Comparison of ENCODE assay signal across 14 mouse cellular contexts in genomic region chr13:49196766-49197165, GRCm38 (mm10). TPM values are rescaled to one million over a fixed set of nuclear protein-coding genes. Genes with fewer than 3 reads are reported as not detected.
DNase-seq lines count a peak whose midpoint lies in the region; ATAC-seq lines count a peak whose summit lies in the region.
"Had no signal": no experiment of that assay in that cellular context is flagged by ENCODE, and none has a peak within 500 bp of the region (broad histone marks: within the 10 kb centered on the region; RNA-seq: fewer than 3 reads in every experiment).

No protein-coding gene starts in this region.

- DNase-seq in gastrocnemius, postnatal 14 days, result peak; percentile 35
- DNase-seq in gastrocnemius, postnatal 4 days (ENCODE audit: low spot score in 2 of 2), result no peak
- DNase-seq in left cerebral cortex, postnatal 14 days (ENCODE audit: low spot score in 2 of 2), result peak; percentile 54 to 67
- DNase-seq in left cerebral cortex, adult 8-10 months (ENCODE audit: low spot score in 2 of 2), result no peak
- peak; percentile 56 for DNase-seq in brain, adult 2 months (ENCODE audit: low read depth, low spot score)
- DNase-seq: cerebellum, adult 2 months; right cerebral cortex, adult 18-20 months; thymus, adult 18-20 months had no signal

- ATAC-seq in megakaryocyte, adult 5-6 weeks (ENCODE audit: poor library complexity, severe bottlenecking), result peak; percentile 77
- no peak for ATAC-seq in forebrain, embryonic 16.5 days
- ATAC-seq in erythroblast, adult 5-6 weeks (replicated peaks; ENCODE audit: low FRiP score, poor library complexity, severe bottlenecking), result no peak

- intact Hi-C loops in gastrocnemius, postnatal 14 days (cut with DNase I; ENCODE audit: low total_unique reads), result no loop called here
- intact Hi-C loops in left cerebral cortex, postnatal 14 days (cut with DNase I), result no loop called here

- no peak overlapping the region for H3K9ac ChIP-seq in forebrain, embryonic 16.5 days (replicated peaks; ENCODE audit: low read depth, low read length)

- H3K4me1 ChIP-seq in forebrain, embryonic 16.5 days (replicated peaks; ENCODE audit: control insufficient read depth, insufficient read depth, low read length), result peaks cover under 1% of the 10 kb centered on the region; the same call in 1 of the 2 replicates

- H3K9me3 ChIP-seq in forebrain, embryonic 16.5 days (ENCODE audit: control insufficient read depth, low read length), result no peaks in the 10 kb centered on the region

- no peak overlapping the region for H3K4me3 ChIP-seq in forebrain, embryonic 16.5 days (replicated peaks; ENCODE audit: low read length)
- H3K4me3 ChIP-seq: erythroblast, embryonic 14.5 days; myocyte had no signal

- H3K4me2 ChIP-seq in forebrain, embryonic 16.5 days (ENCODE audit: low read length), result no peak overlapping the region

- WGBS in forebrain, embryonic 16.5 days, result 68% methylated on average over 6 of the region's 6 CpGs

- H3K27ac ChIP-seq in forebrain, embryonic 16.5 days (ENCODE audit: low read length), result no peak overlapping the region

- H3K27me3 ChIP-seq in forebrain, embryonic 16.5 days (replicated peaks; ENCODE audit: control insufficient read depth, insufficient read depth, low read length), result no peaks in the 10 kb centered on the region
- H3K27me3 ChIP-seq: CH12.LX had no signal

- H3K36me3 ChIP-seq in forebrain, embryonic 16.5 days (ENCODE audit: control insufficient read depth, insufficient read depth), result no peaks in the 10 kb centered on the region

RNA-seq across cellular contexts. Expression of gene Ninj1, which starts 9.5 kb away (rescaled TPM):
- total RNA-seq in gastrocnemius, postnatal 14 days (2021), result 10 to 100 TPM; 12.4 to 16.8 TPM
- 10 to 100 TPM; 23.7 to 26.1 TPM for total RNA-seq in gastrocnemius, postnatal 4 days (2021)
- 10 to 100 TPM; 19.5 to 28.5 TPM for total RNA-seq in left cerebral cortex, postnatal 14 days (2021)
- total RNA-seq in left cerebral cortex, adult 8-10 months (2022), result 10 to 100 TPM; 20.1 to 21.3 (median 21.0) TPM
- total RNA-seq in megakaryocyte, adult 5-6 weeks (2015), result 76.1 and 81.6 TPM in 2 replicates
- total RNA-seq in megakaryocyte, adult 5-6 weeks (2017), result 33.4 and 48.2 TPM in 2 replicates
- 21.3 and 23.1 TPM in 2 replicates for polyA plus RNA-seq in forebrain, embryonic 16.5 days (2015; fragmentation: Nextera tagmentation; extraction: Ambion mirVana)
- 18.3 and 22.2 TPM in 2 replicates for total RNA-seq in erythroblast, adult 5-6 weeks (2015; ENCODE audit: low replicate concordance)
- total RNA-seq in erythroblast, adult 5-6 weeks (2017; ENCODE audit: low replicate concordance), result 6.4 and 13.3 TPM in 2 replicates

RNA-seq across cellular contexts. Expression of gene Card19, which starts 19.1 kb away (rescaled TPM):
- total RNA-seq in gastrocnemius, postnatal 14 days (2021), result 10 to 100 TPM; 48.0 to 48.7 TPM
- 10 to 100 TPM; 54.5 to 62.9 TPM for total RNA-seq in gastrocnemius, postnatal 4 days (2021)
- 10 to 100 TPM in 1 of 2 experiments, 1 to 10 TPM in 1; 9.9 to 14.1 TPM for total RNA-seq in left cerebral cortex, postnatal 14 days (2021)
- total RNA-seq in left cerebral cortex, adult 8-10 months (2022), result 10 to 100 TPM; 10.7 to 18.4 (median 13.6) TPM
- total RNA-seq in megakaryocyte, adult 5-6 weeks (2015), result 85.5 and 103 TPM in 2 replicates
- total RNA-seq in megakaryocyte, adult 5-6 weeks (2017), result 91.0 and 123 TPM in 2 replicates
- 20.6 and 21.4 TPM in 2 replicates for polyA plus RNA-seq in forebrain, embryonic 16.5 days (2015; fragmentation: Nextera tagmentation; extraction: Ambion mirVana)
- total RNA-seq in erythroblast, adult 5-6 weeks (2015; ENCODE audit: low replicate concordance), result 13.1 and 22.8 TPM in 2 replicates
- total RNA-seq in erythroblast, adult 5-6 weeks (2017; ENCODE audit: low replicate concordance), result 8.2 and 8.9 TPM in 2 replicates

RNA-seq across cellular contexts. Expression of gene Wnk2, which starts 49.0 kb away (rescaled TPM):
- 10 to 100 TPM; 41.7 to 45.1 TPM for total RNA-seq in gastrocnemius, postnatal 14 days (2021)
- 10 to 100 TPM; 53.8 to 57.2 TPM for total RNA-seq in gastrocnemius, postnatal 4 days (2021)
- 100 to 1,000 TPM; 112 to 118 TPM for total RNA-seq in left cerebral cortex, postnatal 14 days (2021)
- 100 to 1,000 TPM; 115 to 126 (median 123) TPM for total RNA-seq in left cerebral cortex, adult 8-10 months (2022)
- 0.66 and 1.6 TPM in 2 replicates for total RNA-seq in megakaryocyte, adult 5-6 weeks (2015)
- total RNA-seq in megakaryocyte, adult 5-6 weeks (2017), result 0.33 and 0.48 TPM in 2 replicates
- polyA plus RNA-seq in forebrain, embryonic 16.5 days (2015; fragmentation: Nextera tagmentation; extraction: Ambion mirVana), result 16.0 and 21.3 TPM in 2 replicates
- total RNA-seq in erythroblast, adult 5-6 weeks (2015; ENCODE audit: low replicate concordance), result not detected in 2 replicates
- not detected in 2 replicates for total RNA-seq in erythroblast, adult 5-6 weeks (2017; ENCODE audit: low replicate concordance)
- polyA plus RNA-seq: erythroblast, embryonic 14.5 days; myocyte had no signal

RNA-seq across cellular contexts. Expression of gene Susd3, which starts 51.7 kb away (rescaled TPM):
- total RNA-seq in gastrocnemius, postnatal 14 days (2021), result under 1 TPM; 0.16 to 0.51 TPM
- 1 to 10 TPM in 1 of 2 experiments, under 1 TPM in 1; 0.61 to 1.5 TPM for total RNA-seq in gastrocnemius, postnatal 4 days (2021)
- total RNA-seq in left cerebral cortex, postnatal 14 days (2021), result 1 to 10 TPM; 2.5 to 5.0 TPM
- 1 to 10 TPM; 2.2 to 4.8 (median 3.5) TPM for total RNA-seq in left cerebral cortex, adult 8-10 months (2022)
- 44.4 and 49.1 TPM in 2 replicates for total RNA-seq in megakaryocyte, adult 5-6 weeks (2015)
- 39.6 and 42.3 TPM in 2 replicates for total RNA-seq in megakaryocyte, adult 5-6 weeks (2017)
- polyA plus RNA-seq in forebrain, embryonic 16.5 days (2015; fragmentation: Nextera tagmentation; extraction: Ambion mirVana), result 0.75 and 0.85 TPM in 2 replicates
- total RNA-seq in erythroblast, adult 5-6 weeks (2015; ENCODE audit: low replicate concordance), result 1.5 and 2.5 TPM in 2 replicates
- 1.1 and 5.2 TPM in 2 replicates for total RNA-seq in erythroblast, adult 5-6 weeks (2017; ENCODE audit: low replicate concordance)

Comparison
In these comparisons a context has a peak if more than half of its experiments do, and no peak if none do; other contexts are left out.
1. DNase-seq: peak in gastrocnemius, postnatal 14 days (single experiment), left cerebral cortex, postnatal 14 days (2 of 2) and brain, adult 2 months (single experiment); none in gastrocnemius, postnatal 4 days (0 of 2) and left cerebral cortex, adult 8-10 months (0 of 2).
2. RNA of gene Wnk2, which starts 49.0 kb away (total RNA-seq): 115 to 126 TPM in left cerebral cortex, adult 8-10 months, 112 to 118 TPM in left cerebral cortex, postnatal 14 days, 53.8 to 57.2 TPM in gastrocnemius, postnatal 4 days and 41.7 to 45.1 TPM in gastrocnemius, postnatal 14 days; 0.33 to 1.6 TPM in megakaryocyte, adult 5-6 weeks and not detected in erythroblast, adult 5-6 weeks; every median in the first group is over 10 times any median in the second.